Mouse (Mus musculus) testis, adult 2 months (tissue): ENCODE measurements around the gene Srpx2.

Experiments
- CTCF ChIP-seq: fragments of 200-500 bp; IDR thresholded peaks from 2 replicates; pipeline ENCODE4 v1.5.1; 2012; ENCODE audit warnings: low read depth, mild to moderate bottlenecking, inconsistent platforms, low read length, moderate library complexity; ENCODE audit not compliant: control insufficient read depth, insufficient read depth, insufficient replicate concordance
- POLR2A ChIP-seq: fragments of 200-500 bp; IDR thresholded peaks from 2 replicates; pipeline ENCODE4 v1.6.1; 2012; ENCODE audit warnings: low read depth, mild to moderate bottlenecking, inconsistent platforms, low read length, moderate library complexity; ENCODE audit not compliant: control insufficient read depth

- TF ChIP-seq CTCF: no peak
- TF ChIP-seq POLR2A: no peak
Observed at GRCm38 (mm10) chrX:133926760-133927159, 18.5 kb downstream of the Srpx2 start.
